Mouse (Mus musculus): Measurements from ENCODE around the gene Olfr1509.

- TF ChIP-seq CTCF (IDR thresholded peaks at IDR 0.05; ENCODE audit: borderline replicate concordance, insufficient read depth, low read depth, low read length) (no peak), POLR2A (IDR thresholded peaks at IDR 0.05; ENCODE audit: borderline replicate concordance, insufficient read depth, low read length) (no peak)
These were observed 8.3 kb downstream of the Olfr1509 start for GRCm38 (mm10) chr14:52451138-52451537.
